Mouse (Mus musculus) left cerebral cortex, postnatal 4 days (tissue): ENCODE measurements around the gene Mycl. TPM values are rescaled to one million over a fixed set of nuclear protein-coding genes. Genes with fewer than 3 reads are reported as not detected.
"Not testable (repeated sequence)": the region's sequence is repeated elsewhere in the genome, so short reads cannot be mapped to it uniquely, and the experiment has no call there.

Experiments
- DNase-seq: peaks from one replicate; pipeline ENCODE4 v3.0.0-alpha.2; 2022
- intact Hi-C: fragments of 180-260 bp; cut with DNase I; formaldehyde crosslinking; loops from one replicate; pipeline ENCODE4 v1.15.1; 2025
- total RNA-seq, 2 experiments: library from RNA; stranded (reverse); gene quantifications; 2 replicates each; pipeline ENCODE4 v1.2.3; 2021

Mycl gene
- total RNA-seq, 2 experiments from 2014 or later = 60.5 to 66.1 TPM

GRCm38 (mm10) chr4:122980684-122981083 lies 14.8 kb upstream of the Mycl start:
- intact Hi-C loops = loop anchor here (5.0 to 10.0 kb wide), 2 partner anchors 33 to 1736 kb away; no protein-coding TSS in a partner anchor
- DNase-seq = no peak

- intact Hi-C loops = loop anchor here (5.0 to 10.0 kb wide), 2 partner anchors 34 to 1736 kb away; no protein-coding TSS in a partner anchor
- no peak for DNase-seq
Measured at GRCm38 (mm10) chr4:122981238-122981637, 14.2 kb upstream of the Mycl start.

DNA sequence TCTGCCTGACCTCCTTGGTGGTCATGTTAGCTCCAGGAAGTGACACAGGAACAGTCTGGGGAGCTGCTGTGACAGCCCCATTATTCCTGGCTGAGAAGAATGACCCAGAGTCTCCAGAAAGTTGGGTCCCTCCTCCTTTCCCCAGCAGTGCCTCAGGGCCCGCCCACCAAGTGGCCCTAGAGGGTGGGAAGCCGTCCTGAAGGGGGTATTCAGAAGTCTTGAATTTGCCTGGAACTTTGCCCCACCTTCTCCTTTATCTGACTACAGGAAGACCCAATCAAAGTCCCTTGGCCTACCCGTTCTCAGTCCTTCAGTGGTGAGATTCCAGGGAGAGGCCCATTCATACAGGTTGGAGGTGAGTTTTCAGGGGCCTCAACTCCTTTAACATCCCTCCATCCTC lies 13.5 kb upstream of the Mycl start:
- intact Hi-C loops = loop anchor here (5.0 to 10.0 kb wide), 2 partner anchors 35 to 1737 kb away; no protein-coding TSS in a partner anchor
- no peak for DNase-seq

GRCm38 (mm10) chr4:122982537-122982936 lies 12.9 kb upstream of the Mycl start:
- intact Hi-C loops = loop anchor here (5.0 to 10.0 kb wide), 2 partner anchors 35 to 1738 kb away; no protein-coding TSS in a partner anchor

GRCm38 (mm10) chr4:122983486-122984261 lies 11.8 kb upstream of the Mycl start:
- intact Hi-C loops = loop anchor here (5.0 to 10.0 kb wide), 2 partner anchors 36 to 1739 kb away; no protein-coding TSS in a partner anchor
- DNase-seq = no peak

More at GRCm38 (mm10) chr4:122982537-122982936, 12.9 kb upstream of the Mycl start:
- no peak for DNase-seq

DNA sequence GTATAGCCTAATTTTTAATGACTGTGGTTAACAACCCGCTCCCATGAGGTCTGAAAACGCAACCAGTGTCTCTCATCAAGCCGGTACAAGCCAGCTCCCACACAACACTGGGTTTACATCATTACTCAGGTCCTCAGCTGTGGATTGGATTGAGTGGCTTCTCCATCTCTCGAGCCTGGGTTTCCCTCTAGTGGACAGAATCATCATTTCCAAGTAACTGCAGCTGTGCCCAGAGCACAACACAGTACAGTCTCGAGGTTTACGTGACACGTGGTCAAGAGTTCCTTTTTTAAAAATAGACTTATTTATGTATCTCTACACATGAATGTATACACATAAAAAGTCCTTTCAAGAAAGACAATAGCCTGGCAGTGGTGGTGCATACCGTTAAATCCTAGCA lies 10.3 kb upstream of the Mycl start:
- intact Hi-C loops = loop anchor here (5.0 to 10.0 kb wide), 2 partner anchors 88 to 1740 kb away; no protein-coding TSS in a partner anchor
- peak; percentile 46 for DNase-seq

GRCm38 (mm10) chr4:122987421-122987820 lies 8.0 kb upstream of the Mycl start:
- intact Hi-C loops = loop anchor here (5.0 to 10.0 kb wide), 2 partner anchors 90 to 1743 kb away; no protein-coding TSS in a partner anchor
- DNase-seq = no peak

GRCm38 (mm10) chr4:122988004-122988403 lies 7.4 kb upstream of the Mycl start:
- intact Hi-C loops = loop anchor here (5.0 to 10.0 kb wide), 2 partner anchors 91 to 1743 kb away; no protein-coding TSS in a partner anchor
- DNase-seq = not testable (repeated sequence)

DNA sequence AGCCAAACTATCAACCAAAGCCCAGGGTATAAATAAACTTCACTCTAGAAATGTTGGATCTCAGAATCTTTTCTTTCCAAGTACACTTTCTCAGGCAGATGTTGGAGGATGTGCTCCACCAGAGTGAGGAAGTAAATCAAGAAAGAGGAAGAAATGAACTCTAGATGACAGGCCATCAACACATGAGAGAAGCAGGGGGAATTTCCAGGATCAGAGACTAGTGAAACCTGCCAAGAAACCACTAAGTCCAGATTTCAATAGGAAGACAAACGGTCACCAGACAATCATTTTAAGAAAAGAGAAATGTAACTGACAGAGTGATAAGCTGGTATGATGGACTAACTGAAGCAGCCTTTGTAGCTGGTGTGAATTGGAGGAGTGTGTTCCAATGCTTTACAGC lies 4.3 kb upstream of the Mycl start:
- intact Hi-C loops = no loop called here

GRCm38 (mm10) chr4:122992276-122992675 lies 3.2 kb upstream of the Mycl start:
- DNase-seq = no peak
- intact Hi-C loops = no loop called here

More for the DNA sequence above, 4.3 kb upstream of the Mycl start:
- DNase-seq = no peak

DNA sequence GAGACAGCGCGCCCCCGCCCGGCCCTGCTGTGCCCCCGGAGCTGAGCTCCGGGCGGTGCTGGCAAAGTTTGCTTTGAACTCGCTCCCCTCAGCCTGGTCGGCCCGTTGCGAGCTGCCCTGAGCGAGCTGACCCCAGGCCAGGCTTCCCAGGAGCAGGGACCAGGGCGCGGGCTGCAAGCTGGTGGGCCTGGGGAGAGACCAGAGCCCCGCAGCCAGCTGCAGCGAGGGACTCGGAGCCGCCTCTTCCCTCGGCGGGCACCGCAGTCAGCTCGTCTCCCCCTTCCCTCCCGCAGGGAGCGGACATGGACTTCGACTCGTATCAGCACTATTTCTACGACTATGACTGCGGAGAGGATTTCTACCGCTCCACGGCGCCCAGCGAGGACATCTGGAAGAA lies 767 bp downstream of the Mycl start:
- intact Hi-C loops = loop anchor here (5.0 kb wide), 1 partner anchor 86 kb away; no protein-coding TSS in a partner anchor
- no peak for DNase-seq

- intact Hi-C loops = loop anchor here (5.0 kb wide), 1 partner anchor 86 kb away; no protein-coding TSS in a partner anchor
- peak; percentile 72 for DNase-seq
Measured at GRCm38 (mm10) chr4:122996618-122997381, 1.3 kb downstream of the Mycl start.

DNA sequence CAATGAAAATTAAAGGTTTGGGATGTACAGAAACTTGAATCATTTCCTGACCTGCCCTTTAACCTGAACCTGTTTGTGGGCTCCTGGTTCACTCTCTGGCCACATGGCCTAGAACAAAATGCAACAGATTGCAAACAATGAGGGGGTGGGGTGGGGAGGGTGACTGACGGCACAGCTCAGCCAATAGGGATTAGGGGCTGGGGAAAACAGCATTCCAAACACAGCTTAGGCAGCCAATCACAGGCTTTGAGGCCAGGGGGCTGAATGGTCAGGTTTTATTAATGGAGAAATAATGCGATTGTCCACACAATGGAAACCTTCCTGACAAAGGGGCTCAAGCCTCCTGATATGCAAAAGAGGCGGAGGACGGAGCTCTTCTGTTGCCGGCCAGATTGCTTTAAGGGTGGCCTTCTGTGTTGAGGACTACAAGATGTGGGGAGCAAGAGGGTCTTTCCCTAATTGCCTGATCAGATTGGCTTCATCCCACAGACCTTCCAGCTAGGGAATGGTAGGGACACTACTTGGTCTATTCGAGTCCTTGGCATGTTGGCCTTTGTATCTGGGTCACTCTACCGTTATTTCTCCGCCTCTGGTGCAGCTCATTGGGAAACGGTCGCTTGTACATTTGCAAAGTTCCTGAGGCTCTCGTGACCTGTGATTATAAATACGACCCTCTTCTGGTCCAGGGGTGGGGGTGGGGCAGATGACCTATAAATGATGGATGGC lies 3.2 kb downstream of the Mycl start:
- intact Hi-C loops = loop anchor here (5.0 kb wide), 1 partner anchor 84 kb away; no protein-coding TSS in a partner anchor
- DNase-seq = peak; percentile 80

GRCm38 (mm10) chr4:122999263-122999691 lies 3.8 kb downstream of the Mycl start:
- intact Hi-C loops = loop anchor here (5.0 kb wide), 1 partner anchor 83 kb away; no protein-coding TSS in a partner anchor

DNA sequence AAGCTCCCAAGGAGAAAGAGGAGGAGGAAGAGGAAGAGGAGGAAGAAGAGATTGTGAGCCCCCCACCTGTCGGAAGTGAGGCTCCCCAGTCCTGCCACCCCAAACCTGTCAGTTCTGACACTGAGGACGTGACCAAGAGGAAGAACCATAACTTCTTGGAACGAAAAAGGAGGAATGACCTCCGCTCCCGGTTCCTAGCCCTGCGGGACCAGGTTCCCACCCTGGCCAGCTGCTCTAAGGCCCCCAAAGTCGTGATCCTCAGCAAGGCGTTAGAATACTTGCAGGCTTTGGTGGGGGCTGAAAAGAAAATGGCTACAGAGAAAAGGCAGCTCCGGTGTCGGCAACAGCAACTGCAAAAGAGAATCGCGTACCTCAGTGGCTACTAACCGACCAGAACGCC lies 4.7 kb downstream of the Mycl start:
- DNase-seq = no peak
- intact Hi-C loops = no loop called here

More at GRCm38 (mm10) chr4:122999263-122999691, 3.8 kb downstream of the Mycl start:
- DNase-seq = no peak

- intact Hi-C loops = no loop called here
- DNase-seq = peak; percentile 42
Measured at GRCm38 (mm10) chr4:123000617-123001342, 5.3 kb downstream of the Mycl start.

- intact Hi-C loops = no loop called here
- DNase-seq = no peak
Measured at GRCm38 (mm10) chr4:123005054-123005966, 9.9 kb downstream of the Mycl start.

DNA sequence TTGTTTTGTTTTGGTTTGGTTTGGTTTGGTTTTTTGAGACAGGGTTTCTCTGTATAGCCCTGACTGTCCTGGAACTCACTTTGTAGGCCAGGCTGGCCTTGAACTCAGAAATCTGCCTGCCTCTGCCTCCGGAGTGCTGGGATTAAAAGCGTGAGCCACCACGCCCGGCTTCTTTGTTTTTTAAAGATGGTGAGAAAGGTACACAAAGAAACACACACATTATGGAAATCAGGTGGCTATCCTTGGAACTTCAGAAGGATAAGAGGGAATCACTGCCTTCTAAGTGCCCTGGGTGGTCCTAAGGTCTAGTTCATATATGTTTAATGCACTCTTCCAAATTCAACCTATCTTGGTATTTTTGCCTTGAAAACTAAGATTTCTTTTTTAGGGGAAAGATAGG lies 17.0 kb downstream of the Mycl start:
- intact Hi-C loops, DNase-seq: not testable (repeated sequence)
